Mouse (Mus musculus) urinary bladder, postnatal 4 days (tissue): ENCODE results near the gene Flvcr2.
"Not testable (repeated sequence)": the region's sequence is repeated elsewhere in the genome, so short reads cannot be mapped to it uniquely, and the experiment has no call there.

Experiments used
- DNase-seq, 2 experiments: peaks; one replicate each; pipeline ENCODE4 v3.0.0; 2021 to 2022; ENCODE audit warnings: low spot score in 2 of 2

Flvcr2 gene

GRCm38 (mm10) chr12:85745827-85746695, at the start of gene Flvcr2:
Gene Flvcr2 (plus strand): TSS chr12:85746539.
- DNase-seq = peak; percentile 76 to 84

GRCm38 (mm10) chr12:85698179-85698578, 48.2 kb upstream of the Flvcr2 start:
- DNase-seq = not testable (repeated sequence)

GRCm38 (mm10) chr12:85700191-85700841, 46.0 kb upstream of the Flvcr2 start:
- DNase-seq = no peak

DNA sequence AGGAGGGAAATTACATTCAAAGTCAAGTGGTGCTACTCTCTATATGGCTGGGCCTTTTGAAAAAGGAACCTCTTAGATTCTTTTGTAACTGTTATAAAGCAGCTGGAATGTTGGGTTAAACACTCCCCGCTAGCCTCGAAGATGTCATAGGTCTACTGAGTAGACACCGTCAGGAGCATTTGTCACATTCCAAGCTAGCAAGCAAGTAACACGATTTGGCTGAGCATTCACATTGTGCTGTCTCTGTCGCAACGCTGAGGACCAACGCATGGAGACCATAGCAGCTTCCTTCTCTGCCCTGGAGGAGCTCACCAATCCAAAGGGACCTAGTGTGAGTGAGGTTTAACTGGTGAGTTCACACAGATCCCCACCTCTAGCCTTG, 45.5 kb upstream of the Flvcr2 start:
- DNase-seq = no peak

DNA sequence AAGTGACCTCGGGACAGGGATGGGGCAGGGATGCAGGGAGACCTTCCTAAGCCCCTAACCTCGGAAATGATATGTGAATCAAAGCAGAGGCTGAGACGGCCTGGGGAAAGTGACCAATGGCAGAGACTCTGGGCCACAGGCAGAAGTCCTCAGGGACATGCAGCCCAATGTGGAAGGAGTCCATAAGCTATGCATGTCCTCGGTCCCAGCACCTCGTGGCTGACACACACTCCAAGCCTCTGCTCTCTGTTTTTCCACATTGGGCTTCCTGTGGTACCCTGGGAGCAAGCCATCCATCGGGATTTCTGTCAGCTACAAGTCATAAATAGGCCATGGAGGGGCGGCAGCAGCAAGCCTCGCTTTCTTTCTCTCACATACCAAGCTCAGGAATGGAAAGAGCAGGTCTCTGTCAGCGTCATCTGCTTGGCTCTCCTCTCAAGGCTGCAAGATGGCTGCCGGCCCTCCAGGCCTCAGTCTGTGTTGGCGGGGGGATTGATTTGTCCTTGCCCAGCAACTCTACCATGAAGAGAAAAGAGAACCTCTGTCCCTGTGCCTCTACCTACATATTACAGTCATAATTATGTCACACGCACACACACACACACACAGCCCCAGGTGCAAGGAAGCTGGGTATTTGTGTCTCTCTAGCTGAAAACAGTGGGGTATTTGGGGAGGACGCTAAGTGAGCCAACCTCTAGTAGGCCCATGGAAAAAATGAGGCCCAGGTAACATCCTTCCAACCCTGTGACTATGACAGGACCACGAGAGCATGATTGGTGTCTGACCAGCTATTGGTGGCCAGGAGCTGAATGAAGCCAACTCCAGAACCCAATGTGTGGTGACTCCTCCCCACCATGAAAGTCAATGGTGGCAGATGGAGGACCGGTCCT, 43.9 kb upstream of the Flvcr2 start:
- no peak for DNase-seq

DNA sequence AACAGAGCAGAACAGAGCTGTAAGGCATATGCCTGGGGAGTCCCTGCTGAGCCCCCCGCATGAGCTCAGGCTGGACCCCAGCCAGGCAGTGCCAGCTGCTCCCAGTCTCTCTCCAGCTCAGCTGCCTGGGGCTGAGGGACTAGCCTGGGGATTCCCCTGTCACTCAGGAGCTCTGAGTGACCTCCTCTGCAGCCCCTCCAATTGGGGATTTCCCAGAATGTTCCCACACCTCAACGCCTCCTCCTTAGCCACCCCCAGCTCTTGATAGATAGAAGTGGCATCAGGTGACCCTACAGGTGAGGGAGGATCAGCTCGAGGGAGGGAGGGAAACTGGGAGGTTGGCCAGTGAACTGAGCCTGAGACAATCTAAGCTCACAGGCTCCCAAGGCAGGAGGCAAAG, 42.8 kb upstream of the Flvcr2 start:
- no peak for DNase-seq

DNA sequence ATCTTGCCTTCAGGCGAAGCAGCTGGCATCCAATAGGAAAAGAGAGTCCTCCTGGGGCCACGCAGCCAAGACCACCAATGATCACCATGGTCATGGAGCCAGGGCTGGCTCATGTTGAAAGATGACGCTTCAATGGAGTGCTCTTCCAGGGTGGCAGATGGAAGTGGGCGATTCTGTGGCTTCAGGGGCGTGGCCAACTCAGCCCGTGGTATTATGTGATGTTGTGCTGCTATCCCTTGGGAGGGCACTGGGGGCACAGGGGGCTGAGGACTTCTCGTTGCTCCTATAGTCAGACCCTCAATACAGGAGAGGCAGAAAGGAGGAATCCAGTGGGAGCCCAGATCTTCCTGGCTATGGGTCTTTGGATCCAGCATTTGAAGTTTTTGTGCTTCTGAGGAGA, 41.8 kb upstream of the Flvcr2 start:
- no peak for DNase-seq

GRCm38 (mm10) chr12:85705002-85705830, 41.1 kb upstream of the Flvcr2 start:
- peak; percentile 81 to 87 for DNase-seq

DNA sequence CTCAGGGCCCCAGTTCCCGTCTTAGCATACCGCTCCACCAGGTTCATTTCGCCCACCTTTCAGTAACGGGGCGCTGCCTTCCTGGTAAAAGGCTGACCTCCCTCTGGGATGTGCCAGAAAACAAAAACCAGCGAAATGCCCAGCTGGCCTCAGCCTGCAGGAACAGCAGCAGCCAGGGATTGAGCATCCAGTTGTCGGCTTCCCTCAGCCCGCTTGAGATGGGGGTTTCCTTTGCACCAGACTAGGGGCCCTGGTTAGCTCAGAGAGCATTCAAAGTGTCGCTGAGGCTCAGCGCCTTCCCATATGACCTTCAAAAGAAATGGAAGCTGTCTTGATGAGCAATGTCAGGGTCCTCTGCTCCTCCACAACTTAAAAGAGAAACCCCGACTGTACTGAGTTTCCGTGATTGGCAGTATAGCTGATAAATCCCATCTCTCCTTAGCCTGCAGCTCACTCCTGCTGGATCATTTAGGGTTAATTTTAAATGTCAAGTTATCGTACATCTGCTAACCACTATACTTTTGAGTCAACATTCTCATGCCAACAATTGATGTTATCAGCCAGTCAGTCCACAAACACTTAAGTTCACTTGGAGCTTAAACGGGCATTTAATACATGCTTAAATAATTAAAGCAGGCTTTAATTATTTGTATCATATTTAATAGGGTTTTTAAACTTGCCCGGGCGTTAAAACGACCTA, 40.4 kb upstream of the Flvcr2 start:
- no peak for DNase-seq

GRCm38 (mm10) chr12:85706906-85707305, 39.4 kb upstream of the Flvcr2 start:
- DNase-seq = no peak

- DNase-seq = no peak
These were observed 38.9 kb upstream of the Flvcr2 start for GRCm38 (mm10) chr12:85707391-85707790.

GRCm38 (mm10) chr12:85708556-85708955, 37.8 kb upstream of the Flvcr2 start:
- DNase-seq = no peak

- no peak for DNase-seq
These were observed 35.6 kb upstream of the Flvcr2 start for GRCm38 (mm10) chr12:85710695-85711094.

- no peak for DNase-seq
These were observed 33.8 kb upstream of the Flvcr2 start for GRCm38 (mm10) chr12:85712587-85712986.

DNA sequence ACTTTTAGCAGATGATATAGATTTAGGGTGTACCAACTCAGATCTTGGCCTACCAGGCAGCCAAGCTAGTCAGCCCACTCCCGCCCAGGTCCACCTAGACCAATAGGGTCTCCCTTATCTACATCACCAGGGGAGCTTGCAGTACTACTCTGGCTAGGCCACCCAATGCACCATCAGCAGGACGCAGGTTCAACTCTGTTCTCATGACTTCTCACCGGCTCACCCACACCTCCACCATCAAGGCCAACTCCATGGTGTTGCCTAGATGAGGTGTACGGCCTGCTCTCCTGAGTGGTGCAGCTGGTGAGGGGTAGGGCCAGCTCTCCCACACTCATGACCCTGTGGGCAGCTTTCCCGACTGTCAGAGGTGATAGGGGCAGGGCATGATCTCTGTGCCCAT, 32.2 kb upstream of the Flvcr2 start:
- no peak for DNase-seq

- DNase-seq = no peak
These were observed 21.0 kb upstream of the Flvcr2 start for GRCm38 (mm10) chr12:85725306-85725705.

DNA sequence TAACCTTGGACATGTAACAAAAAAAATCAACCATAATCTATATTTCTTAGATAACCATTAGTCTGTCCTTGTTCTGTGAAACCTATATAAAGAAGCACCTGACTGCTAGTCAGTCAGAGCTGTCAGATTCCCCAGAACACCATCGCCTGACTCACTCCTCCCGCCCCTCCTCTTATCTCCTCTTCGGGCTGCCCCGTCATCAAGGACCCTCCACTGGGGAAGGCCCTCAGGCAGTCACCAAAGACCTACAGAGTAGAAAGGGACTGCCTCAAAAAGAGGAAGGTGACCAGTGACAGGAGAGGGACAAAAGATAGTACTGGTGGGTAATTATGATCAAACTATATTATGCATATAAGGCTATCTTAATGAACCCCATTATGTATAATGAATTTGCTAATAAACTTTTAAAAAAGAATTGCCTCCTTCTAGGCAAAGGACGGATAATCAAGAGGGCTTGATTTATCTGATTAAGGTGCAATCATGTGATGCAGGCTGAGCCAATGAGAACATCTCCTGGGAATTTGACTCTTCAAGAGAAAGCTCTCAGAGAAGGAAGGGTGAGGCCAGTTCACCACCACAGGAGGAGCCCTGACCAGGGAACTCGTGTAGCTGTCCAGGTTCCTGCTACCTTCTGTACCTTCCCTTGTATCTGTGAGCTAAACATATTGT, 19.5 kb upstream of the Flvcr2 start:
- DNase-seq = no peak

- no peak for DNase-seq
These were observed 18.2 kb upstream of the Flvcr2 start for GRCm38 (mm10) chr12:85728181-85728580.

- DNase-seq = peak in 1 of 2 experiments; percentile 81
These were observed 17.1 kb upstream of the Flvcr2 start for GRCm38 (mm10) chr12:85729022-85729944.
